Mouse (Mus musculus): ENCODE results near the gene Slc7a10.

Slc7a10 gene

GRCm38 (mm10) chr7:35185889-35186569 is at the start of gene Slc7a10:
Slc7a10 (plus strand) TSS chr7:35186385.
- in situ Hi-C loops (cut with MboI): no loop called here

- in situ Hi-C loops (cut with MboI): no loop called here
Measured at GRCm38 (mm10) chr7:35137524-35137923, 48.7 kb upstream of the Slc7a10 start.

- in situ Hi-C loops (cut with MboI): no loop called here
Measured at GRCm38 (mm10) chr7:35138481-35138880, 47.7 kb upstream of the Slc7a10 start.

GRCm38 (mm10) chr7:35139880-35140279 is 46.3 kb upstream of the Slc7a10 start:
- in situ Hi-C loops (cut with MboI): no loop called here

DNA sequence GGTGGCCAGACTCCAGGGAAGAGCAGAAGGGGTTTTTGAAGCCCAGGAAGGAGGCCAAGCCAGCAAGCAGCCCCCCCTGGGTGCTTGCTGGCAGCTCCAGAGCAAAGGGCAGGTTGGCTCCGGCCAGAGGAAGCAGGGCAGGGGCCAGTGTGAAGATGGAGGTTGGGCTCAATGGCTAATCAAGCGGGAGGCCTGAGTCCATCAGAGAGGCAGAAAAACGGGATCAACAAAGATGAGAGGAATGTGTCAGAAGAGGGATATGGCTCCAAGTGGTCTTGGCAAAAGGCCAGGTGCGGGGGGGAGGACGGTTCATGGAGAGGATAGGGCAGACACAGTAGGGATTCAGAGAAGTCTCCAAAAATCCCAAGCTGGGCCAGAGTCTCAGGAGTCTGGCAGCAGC is 44.7 kb upstream of the Slc7a10 start:
- in situ Hi-C loops (cut with MboI): no loop called here

DNA sequence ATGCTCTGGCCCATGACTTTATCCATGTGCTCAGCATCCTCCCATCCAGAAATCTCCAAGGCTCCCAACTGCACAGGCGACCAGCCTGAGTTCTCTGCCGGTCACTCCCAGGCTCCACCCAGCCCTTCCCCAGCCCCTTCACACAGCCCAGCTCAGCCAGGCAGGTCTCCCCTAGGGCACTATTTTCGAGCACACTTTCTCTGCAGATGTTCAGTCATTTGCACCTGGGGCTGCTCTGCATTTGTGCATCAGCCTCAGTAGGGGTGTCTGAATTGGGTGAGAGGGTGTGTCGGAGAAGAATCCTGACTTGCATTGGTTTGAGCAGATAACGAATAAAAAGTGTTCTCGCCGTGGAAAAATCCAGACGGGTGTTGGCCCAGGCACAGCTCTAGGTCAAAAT is 43.7 kb upstream of the Slc7a10 start:
- in situ Hi-C loops (cut with MboI): no loop called here

DNA sequence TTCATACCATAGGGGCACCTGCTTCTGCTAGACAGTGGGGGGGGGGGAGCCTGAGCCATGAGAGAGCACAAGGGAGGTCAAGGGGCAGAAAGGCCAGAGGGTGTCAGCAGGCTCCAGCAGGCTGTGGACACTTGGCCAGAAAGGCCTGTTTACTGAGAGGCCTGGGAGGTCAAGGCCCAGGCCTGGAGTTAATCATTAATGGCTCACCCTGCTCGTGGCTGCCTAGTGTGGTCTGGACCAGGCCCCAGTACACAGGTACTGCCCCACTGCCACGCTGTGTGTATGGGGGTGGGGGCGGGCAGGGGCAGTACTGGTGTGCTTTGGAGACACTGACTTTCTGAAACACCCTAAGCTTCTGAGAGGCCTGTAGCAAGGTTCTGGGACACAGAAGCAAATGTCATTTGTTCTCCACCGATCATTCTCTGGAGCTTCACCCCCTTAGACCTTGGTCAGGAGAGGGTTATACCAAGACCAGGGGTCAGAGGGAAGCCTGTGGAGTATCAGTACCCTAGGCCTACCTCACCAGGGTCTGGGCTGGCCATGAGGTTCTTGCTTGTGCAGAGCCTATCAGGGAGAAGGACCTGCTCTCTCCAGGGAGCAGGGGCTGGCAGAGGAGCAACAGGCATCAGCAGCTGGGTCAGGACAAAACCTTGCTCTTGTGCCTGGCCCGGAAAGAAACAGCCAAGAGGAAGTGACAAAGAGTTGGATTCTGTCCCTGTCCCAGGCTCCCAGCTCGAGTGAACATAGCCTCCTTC is 42.1 kb upstream of the Slc7a10 start:
- in situ Hi-C loops (cut with MboI): no loop called here

DNA sequence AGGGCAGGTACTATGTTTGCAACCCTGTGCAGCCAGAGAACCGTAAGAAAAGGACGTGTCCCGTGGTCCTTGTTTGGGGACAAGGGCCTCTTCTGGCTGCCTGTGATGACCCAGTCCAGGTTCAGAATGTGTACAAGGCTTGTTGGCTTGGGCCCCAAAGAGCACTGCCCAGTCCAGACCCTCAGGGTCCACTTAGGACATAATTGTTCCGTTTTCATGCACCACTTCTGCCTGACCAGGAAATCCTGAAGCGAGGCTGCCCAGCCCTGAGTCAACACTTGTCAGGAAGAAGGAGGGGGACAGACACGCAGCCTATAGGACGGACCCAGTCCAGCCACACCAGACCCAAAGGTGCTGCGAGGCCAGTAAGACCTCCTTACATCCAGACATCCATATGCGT is 41.1 kb upstream of the Slc7a10 start:
- in situ Hi-C loops (cut with MboI): no loop called here

GRCm38 (mm10) chr7:35146269-35146668 is 39.9 kb upstream of the Slc7a10 start:
- in situ Hi-C loops (cut with MboI): no loop called here

GRCm38 (mm10) chr7:35149616-35150433 is 36.4 kb upstream of the Slc7a10 start:
- in situ Hi-C loops (cut with MboI): no loop called here

- in situ Hi-C loops (cut with MboI): no loop called here
Measured at GRCm38 (mm10) chr7:35150860-35151259, 35.3 kb upstream of the Slc7a10 start.

DNA sequence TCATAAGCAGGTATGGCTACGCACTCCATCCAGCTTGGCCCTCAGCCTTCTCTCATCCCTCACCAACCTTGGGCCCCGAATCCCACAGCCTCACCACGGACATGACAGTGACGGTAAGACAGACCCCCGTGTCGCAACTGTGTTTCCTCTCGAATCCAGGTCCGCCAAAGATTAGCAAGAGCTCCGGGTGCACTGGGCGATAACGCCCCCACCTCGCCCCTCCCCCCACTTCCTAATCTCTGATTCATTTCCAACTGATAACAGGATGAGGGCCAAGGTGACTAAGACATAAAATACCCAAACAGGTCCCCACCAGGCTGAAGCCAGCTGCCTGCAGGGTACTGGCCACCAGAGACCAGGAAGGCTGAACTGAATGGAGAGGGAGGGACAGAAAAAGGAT is 31.7 kb upstream of the Slc7a10 start:
- in situ Hi-C loops (cut with MboI): no loop called here

GRCm38 (mm10) chr7:35156561-35157477 is 29.4 kb upstream of the Slc7a10 start:
- in situ Hi-C loops (cut with MboI): no loop called here

DNA sequence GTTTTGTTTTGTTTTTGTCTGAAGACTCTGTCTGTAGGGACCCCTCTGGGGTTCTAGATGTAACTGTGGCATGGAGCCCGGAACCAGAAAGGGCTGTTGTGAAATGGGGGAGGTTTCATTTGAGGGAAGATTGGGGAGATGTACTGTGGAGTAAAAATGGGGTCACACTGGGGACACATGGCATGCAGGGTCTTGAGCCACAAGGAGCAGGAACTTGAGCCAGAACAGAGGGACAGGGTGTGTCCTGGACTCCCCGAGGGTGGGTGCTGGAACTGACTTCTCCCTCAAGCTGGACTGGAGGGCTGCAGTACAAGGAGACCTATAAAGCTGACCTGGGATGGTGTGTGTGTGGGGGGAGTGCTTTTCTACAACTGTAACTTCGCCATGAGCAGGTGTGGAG is 28.7 kb upstream of the Slc7a10 start:
- in situ Hi-C loops (cut with MboI): no loop called here

GRCm38 (mm10) chr7:35162443-35162842 is 23.7 kb upstream of the Slc7a10 start:
- in situ Hi-C loops (cut with MboI): no loop called here

DNA sequence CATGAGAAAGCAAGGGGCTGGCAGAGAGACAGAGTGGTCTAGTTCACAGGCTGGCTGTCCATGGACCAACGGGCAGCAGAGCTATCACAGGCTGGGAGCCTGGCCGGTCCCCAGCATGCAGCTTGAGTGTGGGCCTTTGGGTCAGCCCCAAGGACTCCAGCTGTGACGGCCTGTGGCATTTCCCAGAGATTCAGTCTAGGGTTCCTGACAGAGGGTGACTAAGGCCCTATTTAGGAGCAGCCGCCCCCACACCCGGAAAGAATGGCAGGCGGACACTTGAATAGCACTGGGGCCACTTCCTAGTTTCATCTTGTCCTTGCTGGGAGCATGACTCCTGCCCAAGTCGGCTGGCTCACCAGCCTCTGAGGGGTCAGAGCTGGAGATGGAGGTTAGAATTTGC is 22.6 kb upstream of the Slc7a10 start:
- in situ Hi-C loops (cut with MboI): no loop called here

DNA sequence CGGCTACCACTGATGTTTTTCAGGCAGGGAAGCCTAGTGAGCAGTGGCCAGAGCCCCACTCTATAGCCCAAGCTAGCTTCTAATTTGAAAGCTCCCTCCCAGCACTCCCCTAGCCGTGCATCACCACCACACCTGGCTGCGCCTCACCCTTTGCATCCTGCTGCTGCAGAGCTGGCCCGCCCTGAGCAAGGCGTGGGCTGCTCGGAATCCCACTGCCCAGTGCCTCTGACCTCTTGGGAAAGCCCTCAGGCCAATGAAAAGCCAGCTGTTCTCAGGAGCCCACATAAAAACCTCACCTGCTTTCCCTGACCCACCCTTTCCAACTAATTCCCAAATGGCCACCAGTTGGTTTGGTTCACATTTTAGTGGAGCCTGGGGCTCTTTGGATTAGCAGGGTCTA is 22.1 kb upstream of the Slc7a10 start:
- in situ Hi-C loops (cut with MboI): no loop called here

DNA sequence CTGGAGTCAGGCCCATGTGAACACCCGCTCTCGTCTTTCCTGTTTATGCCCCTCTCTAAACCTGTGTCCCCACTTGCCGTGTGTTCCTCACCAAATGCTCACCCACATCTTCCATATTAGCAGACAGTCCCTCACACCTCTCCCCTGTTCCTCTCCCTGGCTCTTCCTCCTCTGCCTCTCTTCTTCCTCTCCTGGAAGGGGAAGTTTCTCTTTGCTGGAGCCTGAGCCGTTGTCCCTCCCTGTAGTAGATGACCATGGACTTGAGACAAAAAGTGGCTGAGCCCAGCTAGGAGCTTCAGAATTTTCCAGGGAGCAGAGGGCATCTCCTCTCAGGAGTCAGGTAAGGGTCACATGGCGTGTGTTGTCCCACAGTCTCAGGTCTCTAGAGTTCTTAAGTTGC is 19.2 kb upstream of the Slc7a10 start:
- in situ Hi-C loops (cut with MboI): no loop called here

DNA sequence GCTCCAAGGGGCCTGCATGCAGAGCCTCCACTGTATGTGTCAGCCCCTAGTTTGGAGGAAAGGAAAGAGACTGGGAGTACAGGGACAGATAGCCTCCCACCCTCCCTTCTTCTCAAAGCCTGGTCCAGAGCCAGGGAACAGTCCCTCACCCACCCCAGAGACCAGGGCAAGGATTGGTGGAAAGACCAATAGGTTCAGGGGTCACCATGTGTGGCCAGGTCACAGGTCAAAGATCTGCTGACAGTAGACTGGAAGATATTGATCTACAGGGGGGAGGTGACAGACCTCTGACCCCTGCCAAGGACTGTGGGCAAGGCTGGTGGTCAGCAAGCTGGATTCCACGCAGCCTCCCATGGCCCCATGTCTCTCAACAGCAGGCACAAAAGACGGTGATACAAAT is 18.3 kb upstream of the Slc7a10 start:
- in situ Hi-C loops (cut with MboI): no loop called here

DNA sequence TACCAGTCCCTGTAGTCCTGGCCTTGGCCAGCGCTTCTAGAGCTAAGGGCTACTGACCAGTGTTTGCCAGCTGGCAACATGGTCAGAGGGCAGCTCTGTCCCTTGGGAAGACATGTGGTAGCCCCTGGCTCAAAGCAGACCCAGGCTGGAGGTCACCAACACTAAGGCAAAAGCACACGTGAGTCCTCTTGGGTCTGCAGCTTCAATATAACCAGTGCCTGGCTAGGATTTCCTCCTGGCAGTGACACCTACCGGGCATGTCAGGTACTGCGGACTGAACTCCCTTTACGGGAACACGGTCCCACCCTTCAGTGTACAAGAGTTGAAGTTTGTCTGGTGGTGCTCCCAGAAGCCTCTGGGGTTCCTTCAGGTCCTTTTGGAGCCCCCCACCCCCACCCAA is 16.8 kb upstream of the Slc7a10 start:
- in situ Hi-C loops (cut with MboI): no loop called here

DNA sequence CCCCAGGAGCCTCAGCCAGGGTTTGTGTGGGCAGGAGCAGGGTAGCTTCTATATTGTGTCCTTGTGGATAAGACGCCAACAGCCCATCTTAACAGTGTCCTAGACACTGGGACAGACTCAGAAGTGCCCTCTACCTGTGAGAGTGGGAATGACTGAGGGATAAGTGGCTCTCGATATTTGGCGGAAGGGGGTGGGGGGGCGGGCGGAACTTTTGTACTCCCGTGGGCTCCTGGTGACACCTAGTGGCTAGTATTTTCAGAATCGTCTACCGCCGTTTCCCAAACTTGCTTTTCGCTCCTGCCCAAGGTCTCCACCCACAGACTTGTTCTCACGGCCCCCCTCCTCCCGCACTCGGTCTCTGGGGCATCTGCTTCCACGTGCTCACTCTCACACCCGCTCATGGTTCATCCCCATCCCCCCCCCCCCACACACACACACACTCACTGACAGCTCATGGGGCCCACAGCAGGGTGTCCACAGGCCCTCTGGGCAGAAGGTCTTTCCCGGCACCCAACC is 14.3 kb upstream of the Slc7a10 start:
- in situ Hi-C loops (cut with MboI): loop anchor here (10.0 kb wide), 1 partner anchor 137 kb away; no protein-coding TSS in a partner anchor

All from mature B cell (primary cell).